Mouse (Mus musculus) G1E (cell line): ENCODE results near the gene Adgrg6.

Source experiments
- CTCF ChIP-seq: IDR thresholded peaks from 2 replicates; pipeline ENCODE4 v1.5.1; 2012; ENCODE audit warnings: low read depth, low read length, inconsistent platforms, mixed read lengths
- GATA1 ChIP-seq: IDR thresholded peaks from 2 replicates; pipeline ENCODE4 v1.6.1; 2012; ENCODE audit warnings: borderline replicate concordance, low read length, inconsistent platforms, mixed read lengths
- GATA2 ChIP-seq: IDR thresholded peaks from 2 replicates; pipeline ENCODE4 v1.6.1; 2012; ENCODE audit warnings: low read depth, low read length, inconsistent platforms, borderline replicate concordance
- POLR2AphosphoS5 ChIP-seq: IDR thresholded peaks from 2 replicates; pipeline ENCODE4 v1.6.1; 2012; ENCODE audit warnings: low read depth, low read length, inconsistent platforms; ENCODE audit not compliant: insufficient replicate concordance
- TAL1 ChIP-seq: conservative IDR thresholded peaks from 2 replicates; pipeline ENCODE4 v1.6.1; 2012; ENCODE audit warnings: low read depth, low read length, inconsistent platforms, mixed read lengths

GRCm38 (mm10) chr10:14358271-14358670 is 187.2 kb downstream of the Adgrg6 start:
- TF ChIP-seq GATA1: no peak
- TF ChIP-seq CTCF: no peak
- TF ChIP-seq TAL1: no peak
- TF ChIP-seq POLR2AphosphoS5: no peak
- TF ChIP-seq GATA2: no peak
